Mouse (Mus musculus) megakaryocyte, embryonic 14.5 days (primary cell): Measurements from ENCODE around the gene Mttp. TPM values are rescaled to one million over a fixed set of nuclear protein-coding genes. Genes with fewer than 3 reads are reported as not detected.

Experiments used
- H3K27me3 ChIP-seq: replicated peaks from 2 replicates; pipeline ENCODE3; 2012; ENCODE audit warnings: inconsistent platforms
- H3K36me3 ChIP-seq: replicated peaks from 2 replicates; pipeline ENCODE3; 2012; ENCODE audit warnings: low read length, inconsistent platforms, mixed read lengths
- H3K4me1 ChIP-seq: 2 replicates; pipeline ENCODE4 v1.6.1; 2012; ENCODE audit warnings: inconsistent platforms
- H3K4me3 ChIP-seq: replicated peaks from 2 replicates; pipeline ENCODE3; 2012; ENCODE audit warnings: moderate library complexity, mild to moderate bottlenecking, inconsistent platforms
- H3K9me3 ChIP-seq: 2 replicates; pipeline ENCODE4 v1.6.1; 2012; ENCODE audit warnings: inconsistent platforms
- FLI1 ChIP-seq: IDR thresholded peaks from 2 replicates; pipeline ENCODE4 v1.6.1; 2012; ENCODE audit warnings: low read length, inconsistent platforms, mixed read lengths
- GATA1 ChIP-seq: IDR thresholded peaks from 3 replicates; pipeline ENCODE4 v1.6.1; 2012; ENCODE audit warnings: mixed read lengths, low read length, inconsistent platforms, borderline replicate concordance
- polyA plus RNA-seq: library from polyadenylated mRNA; stranded (reverse); fragments of >175 nt; gene quantifications from 2 replicates; pipeline ENCODE4 v1.2.3, GENCODE M21; 2012; ENCODE audit warnings: low replicate concordance; ENCODE audit not compliant: insufficient read depth

Mttp gene
- polyA plus RNA-seq, 1 experiment, result 0.41 TPM

DNA sequence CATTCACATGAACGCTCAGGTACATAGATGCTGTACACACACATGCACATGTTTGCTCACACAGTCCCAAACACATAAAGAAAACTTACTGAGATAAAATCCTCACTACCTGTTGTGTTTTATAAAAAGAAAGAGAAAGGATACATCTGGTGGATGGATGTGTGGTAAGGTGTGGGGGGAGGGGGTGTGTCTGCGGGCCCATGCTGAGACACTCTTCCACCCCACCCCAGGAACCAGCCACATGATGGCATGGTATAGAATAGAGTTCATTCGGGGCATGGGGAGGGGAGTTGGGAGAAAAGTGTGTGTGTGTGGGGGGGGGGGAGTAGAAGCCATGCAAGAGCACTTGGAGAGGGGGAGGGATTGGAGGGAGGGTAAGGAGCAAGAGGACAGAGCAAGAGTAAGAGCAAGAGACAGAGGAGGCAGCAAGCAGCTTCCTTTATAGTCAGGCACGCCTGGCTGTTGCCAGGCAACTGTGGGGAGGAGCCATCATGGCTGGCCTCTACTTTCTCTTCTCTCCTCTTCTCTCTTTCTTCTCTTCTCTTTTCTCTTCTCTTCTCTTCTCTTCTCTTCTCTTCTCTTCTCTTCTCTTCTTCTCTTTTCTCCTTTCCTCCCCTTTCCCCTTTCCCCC, 17.9 kb upstream of the Mttp start:
- H3K9me3 ChIP-seq, result no peaks in the 10 kb centered on the region
- TF ChIP-seq FLI1 (no peak), GATA1 (no peak)
- no peaks in the 10 kb centered on the region for H3K27me3 ChIP-seq
- no peak overlapping the region for H3K4me3 ChIP-seq
- no peaks in the 10 kb centered on the region for H3K4me1 ChIP-seq
- H3K36me3 ChIP-seq, result peaks cover 7% of the 10 kb centered on the region

- no peaks in the 10 kb centered on the region for H3K4me1 ChIP-seq
- no peak overlapping the region for H3K4me3 ChIP-seq
- peaks cover 14% of the 10 kb centered on the region for H3K36me3 ChIP-seq
- no peak for TF ChIP-seq FLI1
- no peak for TF ChIP-seq GATA1
- no peaks in the 10 kb centered on the region for H3K9me3 ChIP-seq
- H3K27me3 ChIP-seq, result no peaks in the 10 kb centered on the region
Observed at GRCm38 (mm10) chr3:138161623-138162022, 16.9 kb upstream of the Mttp start.

- TF ChIP-seq FLI1 (no peak), GATA1 (no peak)
- H3K27me3 ChIP-seq, result no peaks in the 10 kb centered on the region
- peaks cover 60% of the 10 kb centered on the region for H3K36me3 ChIP-seq
- no peaks in the 10 kb centered on the region for H3K4me1 ChIP-seq
- H3K9me3 ChIP-seq, result no peaks in the 10 kb centered on the region
- no peak overlapping the region for H3K4me3 ChIP-seq
Observed at GRCm38 (mm10) chr3:138156651-138157050, 11.9 kb upstream of the Mttp start.

DNA sequence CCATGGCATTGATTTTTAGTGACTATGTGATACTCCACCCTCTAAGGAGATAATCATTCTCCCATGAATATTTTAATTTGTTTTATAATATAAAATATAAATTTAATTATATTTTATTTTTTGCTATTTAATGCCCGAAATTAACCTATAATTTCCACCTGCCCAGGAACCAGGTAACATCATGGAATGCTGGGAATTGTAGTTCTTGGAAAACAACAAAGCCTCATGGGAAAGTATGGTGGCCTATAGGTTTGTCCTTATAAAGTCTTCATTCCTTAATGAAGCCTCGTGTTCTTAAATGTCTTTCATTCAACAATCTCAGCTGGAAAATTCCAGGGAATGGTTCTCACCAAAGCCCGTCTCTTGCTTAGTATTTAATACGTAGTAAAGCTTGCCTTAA, 10.3 kb upstream of the Mttp start:
- H3K4me3 ChIP-seq, result no peak overlapping the region
- peaks cover 5% of the 10 kb centered on the region for H3K4me1 ChIP-seq
- H3K36me3 ChIP-seq, result peaks cover 76% of the 10 kb centered on the region
- H3K27me3 ChIP-seq, result no peaks in the 10 kb centered on the region
- TF ChIP-seq FLI1 (no peak), GATA1 (no peak)
- H3K9me3 ChIP-seq, result no peaks in the 10 kb centered on the region

DNA sequence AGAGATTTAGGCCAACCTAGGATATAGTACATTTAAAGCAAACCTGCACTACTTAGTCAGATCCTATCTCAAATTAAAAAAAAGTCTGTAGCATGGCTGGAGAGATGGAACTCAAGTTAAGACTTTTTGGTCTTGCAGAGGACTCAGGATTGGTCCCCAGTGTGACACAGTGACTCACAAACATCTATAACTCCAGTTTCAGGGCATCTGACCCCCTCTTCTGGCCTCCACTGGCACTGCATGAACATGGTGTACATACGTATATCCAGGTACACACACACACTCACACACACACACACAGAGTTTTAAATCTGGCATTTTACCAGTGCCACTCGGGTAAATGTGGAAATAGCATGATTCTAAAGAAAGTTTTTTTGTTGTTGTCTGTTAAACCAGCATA, 4.0 kb upstream of the Mttp start:
- TF ChIP-seq FLI1 (no peak), GATA1 (no peak)
- no peaks in the 10 kb centered on the region for H3K27me3 ChIP-seq
- no peak overlapping the region for H3K4me3 ChIP-seq
- no peaks in the 10 kb centered on the region for H3K9me3 ChIP-seq
- H3K4me1 ChIP-seq, result peaks cover 15% of the 10 kb centered on the region
- H3K36me3 ChIP-seq, result peaks cover 63% of the 10 kb centered on the region

DNA sequence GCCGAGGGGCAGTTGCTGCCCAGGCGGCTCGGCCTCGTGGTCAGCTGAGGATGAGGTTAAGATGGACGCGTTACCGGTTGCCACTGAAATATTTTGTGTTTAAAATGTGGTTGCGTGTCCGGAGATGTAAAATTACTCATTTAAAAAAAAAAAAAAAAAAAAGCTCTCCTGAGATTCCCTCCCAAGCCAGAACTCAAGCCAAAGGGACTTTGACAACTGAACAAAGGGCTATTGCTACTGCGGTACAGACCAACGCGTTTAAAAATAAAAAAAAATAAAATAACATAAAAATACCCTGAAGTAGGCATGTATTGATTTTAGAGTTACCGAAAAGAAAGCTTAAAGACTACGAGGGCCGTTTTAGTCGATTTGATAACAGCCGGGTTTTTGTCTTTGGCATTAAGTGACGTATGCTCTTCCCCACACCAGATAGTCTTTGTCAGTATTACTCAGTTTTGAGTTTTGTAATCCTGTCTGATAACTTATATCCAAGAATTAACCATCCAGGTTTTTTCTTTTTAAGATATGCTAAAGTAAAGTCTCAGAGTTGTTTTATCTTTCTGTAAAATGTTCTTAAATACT, 617 bp downstream of the Mttp start:
- no peaks in the 10 kb centered on the region for H3K27me3 ChIP-seq
- H3K4me3 ChIP-seq, result peak overlapping the region; percentile 99
- TF ChIP-seq FLI1 (no peak), GATA1 (no peak)
- H3K4me1 ChIP-seq, result peaks cover 11% of the 10 kb centered on the region; the same call in 1 of the 2 replicates
- H3K36me3 ChIP-seq, result peaks cover 18% of the 10 kb centered on the region
- no peaks in the 10 kb centered on the region for H3K9me3 ChIP-seq

DNA sequence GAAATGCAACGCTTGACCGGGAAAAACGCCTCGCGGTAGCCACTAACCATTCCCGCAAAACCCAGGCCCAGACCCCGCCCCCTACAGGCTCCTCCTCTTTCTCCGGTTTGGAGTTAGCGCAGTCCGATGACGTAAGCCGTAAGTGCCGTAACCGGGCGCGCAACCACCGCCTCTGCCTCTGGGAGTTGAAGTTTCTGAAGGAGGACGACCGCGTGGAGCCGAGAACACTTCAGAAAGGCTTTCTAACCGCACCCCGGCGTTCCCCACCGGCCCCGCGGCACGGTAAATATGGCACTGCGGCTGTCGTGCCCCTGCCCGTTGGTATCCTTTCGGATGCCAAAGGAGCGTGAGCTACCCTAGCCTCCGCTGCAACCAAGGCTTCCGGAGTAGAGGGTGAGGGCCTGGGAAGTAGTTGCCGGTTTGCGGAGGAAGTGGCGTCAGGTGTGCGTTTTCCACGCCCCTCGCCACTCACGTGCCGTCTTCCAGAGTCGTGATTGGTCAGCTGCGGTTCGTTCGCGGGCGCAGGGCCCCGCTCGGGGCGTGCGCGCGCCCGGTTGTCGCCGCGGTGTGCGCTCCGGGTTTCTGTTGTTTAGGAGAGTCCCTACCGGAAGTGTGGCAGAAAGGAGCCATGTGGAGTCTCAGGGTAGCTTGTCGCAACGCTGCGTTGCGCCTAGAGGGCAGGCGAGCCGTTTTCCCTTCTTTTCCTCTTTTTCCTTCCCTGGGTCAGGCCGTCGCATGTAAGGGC, 1.3 kb downstream of the Mttp start, which contains the start of gene Trmt10a:
Trmt10a (plus strand) TSS at position 134 of the 745 bp plus-strand sequence.
- TF ChIP-seq FLI1 (peak; percentile 64; the same call in 1 of the 2 replicates), GATA1 (no peak)
- Histone ChIP-seq H3K27me3 (no peaks in the 10 kb centered on the region), H3K9me3 (no peaks in the 10 kb centered on the region), H3K4me3 (peak within 1 kb of the TSS; percentile 99), H3K36me3 (peaks cover 11% of the 10 kb centered on the region), H3K4me1 (peaks cover 11% of the 10 kb centered on the region; the same call in 1 of the 2 replicates)

DNA sequence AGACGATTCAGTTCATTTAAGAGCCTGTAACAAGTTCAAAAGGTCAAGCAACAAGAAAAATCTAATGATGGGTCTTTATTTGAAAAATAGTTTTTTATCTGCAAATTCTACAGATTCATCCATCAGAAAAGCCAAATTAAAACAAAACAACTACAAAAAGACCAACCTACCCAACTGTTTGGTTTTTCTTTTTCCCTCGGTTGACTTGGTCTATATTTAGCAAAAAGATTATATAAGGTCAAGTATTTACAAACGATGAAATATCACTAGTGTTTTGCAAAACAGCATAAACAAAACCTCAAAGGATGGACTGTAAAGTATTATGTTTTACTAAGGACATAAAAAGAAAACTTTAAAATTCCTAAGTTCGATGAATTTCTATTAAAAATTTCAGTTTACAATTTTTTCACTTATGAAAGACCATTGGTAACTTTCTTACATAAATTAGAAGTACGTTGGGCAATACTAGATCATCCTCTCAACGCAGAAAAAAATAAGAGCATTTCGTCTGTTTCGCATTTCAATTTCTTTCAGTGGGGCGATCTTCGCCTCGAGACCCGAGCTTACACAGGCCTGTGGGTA, 1.9 kb downstream of the Mttp start:
- Histone ChIP-seq H3K9me3 (no peaks in the 10 kb centered on the region; the same call in 1 of the 2 replicates), H3K4me1 (peaks cover 11% of the 10 kb centered on the region; the same call in 1 of the 2 replicates), H3K27me3 (no peaks in the 10 kb centered on the region), H3K4me3 (peak overlapping the region; percentile 99), H3K36me3 (peaks cover 5% of the 10 kb centered on the region)
- TF ChIP-seq FLI1 (no peak), GATA1 (no peak)

DNA sequence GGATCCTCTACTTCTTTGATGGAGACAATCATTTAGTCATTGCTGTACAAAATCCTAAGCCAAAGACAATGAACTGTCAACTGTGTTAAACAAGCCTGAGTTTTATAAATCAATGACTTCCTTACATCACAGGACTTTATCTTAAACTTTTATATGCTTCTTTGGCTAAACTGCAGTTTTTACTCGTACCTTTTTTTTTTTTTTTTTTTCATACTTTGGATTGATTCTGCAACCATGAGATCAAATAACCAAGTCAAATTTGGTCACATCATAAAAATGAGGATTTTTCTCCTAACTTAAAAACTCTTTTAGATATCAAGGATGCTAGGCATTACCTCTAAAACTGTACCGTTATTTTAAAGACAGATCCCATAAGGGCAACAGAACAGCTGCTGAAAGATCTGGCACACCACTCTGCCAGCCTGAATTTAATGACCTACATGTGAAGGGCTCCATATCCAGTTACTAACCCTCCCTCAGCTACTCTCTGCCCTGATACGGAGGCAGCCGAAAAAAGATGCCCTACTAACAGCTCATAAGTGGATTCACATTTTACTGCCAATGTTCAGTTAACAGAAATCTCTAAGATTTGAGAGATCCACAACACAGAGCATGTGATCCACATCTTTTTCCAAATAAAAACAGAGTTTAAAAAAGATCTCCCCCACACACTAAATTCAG, 2.6 kb downstream of the Mttp start:
- Histone ChIP-seq H3K27me3 (no peaks in the 10 kb centered on the region), H3K4me1 (peaks cover 11% of the 10 kb centered on the region; the same call in 1 of the 2 replicates), H3K9me3 (no peaks in the 10 kb centered on the region; the same call in 1 of the 2 replicates), H3K4me3 (peak overlapping the region; percentile 99), H3K36me3 (no peaks in the 10 kb centered on the region)
- no peak for TF ChIP-seq FLI1
- TF ChIP-seq GATA1, result no peak
